Mouse (Mus musculus): Measurements from ENCODE around the gene Dbnl.

DNA sequence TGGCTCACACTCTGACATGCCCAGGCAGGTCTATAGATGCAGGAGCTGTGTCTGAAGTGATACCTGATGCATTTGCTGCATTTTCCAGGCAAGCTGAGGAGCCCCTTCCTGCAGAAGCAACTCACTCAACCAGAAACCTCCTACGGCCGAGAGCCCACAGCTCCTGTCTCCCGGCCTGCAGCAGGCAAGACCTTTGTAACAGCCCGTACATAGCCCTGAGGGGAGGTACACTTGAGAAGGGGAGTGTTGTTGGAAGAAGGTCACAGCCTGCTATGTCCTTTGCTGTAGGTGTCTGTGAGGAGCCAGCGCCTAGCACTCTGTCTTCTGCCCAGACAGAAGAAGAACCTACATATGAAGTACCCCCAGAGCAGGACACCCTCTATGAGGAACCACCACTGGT, 9.6 kb downstream of the Dbnl start:
- TF ChIP-seq CTCF (IDR thresholded peaks at IDR 0.05; ENCODE audit: low read depth) (no peak), EP300 (IDR thresholded peaks at IDR 0.05; ENCODE audit: low read depth) (no peak)
